In genomic region chr15:101938600-101939308, GRCm38 (mm10) we compare ENCODE assay signal across 18 mouse cellular contexts. TPM values are rescaled to one million over a fixed set of nuclear protein-coding genes. Genes with fewer than 3 reads are reported as not detected.
DNase-seq lines count a peak whose midpoint lies in the region; ATAC-seq and TF ChIP-seq lines count a peak whose summit lies in the region.
"Had no signal": no experiment of that assay in that cellular context is flagged by ENCODE, and none has a peak within 500 bp of the region (broad histone marks: within the 10 kb centered on the region; RNA-seq: fewer than 3 reads in every experiment).

No protein-coding gene starts in this region.

- WGBS in lung, embryonic 14.5 days: 74% methylated on average over 9 of the region's 9 CpGs
- WGBS in stomach, embryonic 16.5 days: 75% methylated on average over 9 of the region's 9 CpGs

- H3K4me2 ChIP-seq in lung, embryonic 14.5 days: no peak overlapping the region
- no peak overlapping the region for H3K4me2 ChIP-seq in stomach, embryonic 16.5 days (ENCODE audit: low read depth, low read length)
- H3K4me2 ChIP-seq: hindbrain, embryonic 13.5 days had no signal

- peak; percentile 14 for DNase-seq in kidney, adult 11 months
- no peak for DNase-seq in kidney, postnatal 10 days
- peak; percentile 37 for DNase-seq in lung, embryonic 14.5 days
- no peak for DNase-seq in lung, postnatal 25 days (ENCODE audit: low spot score)
- DNase-seq in adipocyte (ENCODE audit: low spot score): peak; percentile 75
- DNase-seq in frontal cortex, postnatal 36 days (ENCODE audit: low spot score in 2 of 2): no peak
- DNase-seq: B cell, adult 2 months; cerebellum, postnatal 14 days; heart, postnatal 10 days; right cerebral cortex, postnatal 14 days had no signal

- no peak overlapping the region for H3K27ac ChIP-seq in lung, embryonic 14.5 days (ENCODE audit: low read depth)
- H3K27ac ChIP-seq in stomach, embryonic 16.5 days (ENCODE audit: low read length): peak overlapping the region; percentile 74; the same call in 1 of the 2 replicates
- H3K27ac ChIP-seq: hindbrain, embryonic 13.5 days; layer of hippocampus, adult 2 months had no signal

- no peak overlapping the region for H3K9ac ChIP-seq in lung, embryonic 14.5 days
- H3K9ac ChIP-seq in stomach, embryonic 16.5 days (ENCODE audit: low read length): no peak overlapping the region
- H3K9ac ChIP-seq: hindbrain, embryonic 13.5 days had no signal

- no peak for TF ChIP-seq CTCF in lung, embryonic 14.5 days (IDR thresholded peaks at IDR 0.05; ENCODE audit: low read depth)

- no peaks in the 10 kb centered on the region for H3K27me3 ChIP-seq in lung, embryonic 14.5 days (ENCODE audit: insufficient read depth, low read length)
- H3K27me3 ChIP-seq in stomach, embryonic 16.5 days (ENCODE audit: control insufficient read depth, insufficient read depth, low read length): no peaks in the 10 kb centered on the region

- H3K36me3 ChIP-seq in lung, embryonic 14.5 days (ENCODE audit: insufficient read depth): no peaks in the 10 kb centered on the region
- H3K36me3 ChIP-seq in stomach, embryonic 16.5 days (ENCODE audit: control insufficient read depth, insufficient read depth, low read length): no peaks in the 10 kb centered on the region
- H3K36me3 ChIP-seq: hindbrain, embryonic 13.5 days had no signal

- no peak overlapping the region for H3K4me3 ChIP-seq in lung, embryonic 14.5 days (ENCODE audit: low read depth, low read length)
- H3K4me3 ChIP-seq in stomach, embryonic 16.5 days (replicated peaks; ENCODE audit: low read length): no peak overlapping the region
- H3K4me3 ChIP-seq: hindbrain, embryonic 13.5 days; layer of hippocampus, adult 2 months had no signal

- ATAC-seq in lung, embryonic 14.5 days (ENCODE audit: insufficient read depth): no peak
- peak; percentile 87; the same call in 1 of the 2 replicates for ATAC-seq in stomach, embryonic 16.5 days (ENCODE audit: insufficient read depth, low FRiP score)
- ATAC-seq: forebrain, embryonic 16.5 days; intestine, embryonic 16.5 days; midbrain, embryonic 16.5 days had no signal

- H3K4me1 ChIP-seq in lung, embryonic 14.5 days (ENCODE audit: insufficient read depth): no peaks in the 10 kb centered on the region
- H3K4me1 ChIP-seq in stomach, embryonic 16.5 days (ENCODE audit: control insufficient read depth, insufficient read depth, low read length): peaks cover 5% of the 10 kb centered on the region; the same call in 1 of the 2 replicates
- H3K4me1 ChIP-seq: hindbrain, embryonic 13.5 days had no signal

- H3K9me3 ChIP-seq in lung, embryonic 14.5 days (ENCODE audit: low read depth, low read length): no peaks in the 10 kb centered on the region
- H3K9me3 ChIP-seq in stomach, embryonic 16.5 days (replicated peaks; ENCODE audit: control insufficient read depth, low read length): no peaks in the 10 kb centered on the region
- H3K9me3 ChIP-seq: hindbrain, embryonic 13.5 days had no signal

RNA-seq across cellular contexts. Expression of gene Krt79, which starts 1.4 kb away (rescaled TPM):
- polyA plus RNA-seq in lung, embryonic 14.5 days (2014; fragmentation: Nextera tagmentation; extraction: Ambion mirVana): 0.20 and 0.22 TPM in 2 replicates
- 1.9 and 2.0 TPM in 2 replicates for polyA plus RNA-seq in stomach, embryonic 16.5 days (2015; fragmentation: Nextera tagmentation; extraction: Ambion mirVana)
- polyA plus RNA-seq: intestine, embryonic 16.5 days had no signal

RNA-seq across cellular contexts. Expression of gene Krt4, which starts 14.2 kb away (rescaled TPM):
- polyA plus RNA-seq in lung, embryonic 14.5 days (2014; fragmentation: Nextera tagmentation; extraction: Ambion mirVana): 0.97 and 1.3 TPM in 2 replicates
- 2,205 and 3,875 TPM in 2 replicates for polyA plus RNA-seq in stomach, embryonic 16.5 days (2015; fragmentation: Nextera tagmentation; extraction: Ambion mirVana)
- polyA plus RNA-seq: forebrain, embryonic 16.5 days; hindbrain, embryonic 13.5 days; midbrain, embryonic 16.5 days; neural tube, embryonic 11.5 days had no signal

RNA-seq across cellular contexts. Expression of gene Krt78, which starts 15.3 kb away (rescaled TPM):
- 0.05 TPM in 2 replicates for polyA plus RNA-seq in lung, embryonic 14.5 days (2014; fragmentation: Nextera tagmentation; extraction: Ambion mirVana)
- 23.6 and 43.1 TPM in 2 replicates for polyA plus RNA-seq in stomach, embryonic 16.5 days (2015; fragmentation: Nextera tagmentation; extraction: Ambion mirVana)
- polyA plus RNA-seq: forebrain, embryonic 16.5 days; hindbrain, embryonic 13.5 days; midbrain, embryonic 16.5 days; neural tube, embryonic 11.5 days had no signal

RNA-seq across cellular contexts. Expression of gene Krt76, which starts 46.0 kb away (rescaled TPM):
- polyA plus RNA-seq in lung, embryonic 14.5 days (2014; fragmentation: Nextera tagmentation; extraction: Ambion mirVana): not detected in 2 replicates
- not detected in 2 replicates for polyA plus RNA-seq in stomach, embryonic 16.5 days (2015; fragmentation: Nextera tagmentation; extraction: Ambion mirVana)
- polyA plus RNA-seq: forebrain, embryonic 16.5 days; hindbrain, embryonic 13.5 days; intestine, embryonic 16.5 days; limb, embryonic 14.5 days; neural tube, embryonic 11.5 days had no signal

Comparison
In these comparisons a context has a peak if more than half of its experiments do, and no peak if none do; other contexts are left out.
1. DNase-seq: peak in kidney, adult 11 months (single experiment), lung, embryonic 14.5 days (single experiment) and adipocyte (single experiment); none in kidney, postnatal 10 days (single experiment), lung, postnatal 25 days (single experiment) and frontal cortex, postnatal 36 days (0 of 2).
2. RNA of gene Krt4, which starts 14.2 kb away (polyA plus RNA-seq): 2,205 to 3,875 TPM in stomach, embryonic 16.5 days; 0.97 to 1.3 TPM in lung, embryonic 14.5 days; every median in the first group is over 100 times any median in the second.
3. RNA of gene Krt78, which starts 15.3 kb away (polyA plus RNA-seq): 23.6 to 43.1 TPM in stomach, embryonic 16.5 days; 0.05 TPM in lung, embryonic 14.5 days; every median in the first group is over 10 times any median in the second.